Mouse (Mus musculus): ENCODE results near the gene Serpina1f.

Serpina1f gene

DNA sequence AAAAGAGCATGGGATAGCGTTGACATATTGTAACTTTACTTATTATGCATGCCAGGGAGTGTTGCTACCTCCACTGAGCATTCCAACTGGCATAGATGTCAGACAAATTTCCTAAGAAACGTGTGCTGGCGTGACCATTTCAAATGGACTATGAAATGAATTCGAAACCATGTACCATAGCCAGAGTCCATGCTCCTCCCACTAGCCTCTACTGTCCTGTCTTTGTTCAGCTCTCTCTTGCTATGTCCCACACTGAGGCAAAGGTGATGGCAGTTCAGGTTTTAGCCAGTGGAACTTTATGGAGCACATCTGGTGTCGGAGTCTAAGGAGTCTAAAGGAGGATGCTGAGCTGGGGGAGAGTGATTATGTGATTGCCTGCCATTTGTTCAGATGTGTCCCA, 35.3 kb downstream of the Serpina1f start:
- DNase-seq = no peak

GRCm38 (mm10) chr12:103659171-103659570, 36.2 kb downstream of the Serpina1f start:
- DNase-seq = no peak

DNA sequence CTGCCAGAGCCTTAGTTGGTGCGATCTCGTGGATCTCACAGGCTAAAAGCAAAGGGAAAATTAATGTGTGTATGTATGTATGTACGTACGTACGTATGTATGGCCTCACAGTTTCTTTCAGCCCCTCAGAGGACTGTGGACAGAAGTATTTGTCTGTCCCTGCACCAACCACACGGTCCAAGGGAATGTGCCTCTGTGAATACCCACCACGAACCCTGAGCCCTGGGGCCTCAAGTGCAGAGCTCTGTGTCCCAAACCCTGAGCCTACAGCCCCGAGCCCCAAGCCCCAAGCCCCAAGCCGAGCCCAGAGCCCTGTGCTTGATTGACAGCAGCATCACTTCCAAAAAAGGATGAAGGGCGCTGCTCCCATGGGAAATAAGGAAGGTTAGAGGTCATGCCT, 37.3 kb downstream of the Serpina1f start:
- DNase-seq = no peak

DNA sequence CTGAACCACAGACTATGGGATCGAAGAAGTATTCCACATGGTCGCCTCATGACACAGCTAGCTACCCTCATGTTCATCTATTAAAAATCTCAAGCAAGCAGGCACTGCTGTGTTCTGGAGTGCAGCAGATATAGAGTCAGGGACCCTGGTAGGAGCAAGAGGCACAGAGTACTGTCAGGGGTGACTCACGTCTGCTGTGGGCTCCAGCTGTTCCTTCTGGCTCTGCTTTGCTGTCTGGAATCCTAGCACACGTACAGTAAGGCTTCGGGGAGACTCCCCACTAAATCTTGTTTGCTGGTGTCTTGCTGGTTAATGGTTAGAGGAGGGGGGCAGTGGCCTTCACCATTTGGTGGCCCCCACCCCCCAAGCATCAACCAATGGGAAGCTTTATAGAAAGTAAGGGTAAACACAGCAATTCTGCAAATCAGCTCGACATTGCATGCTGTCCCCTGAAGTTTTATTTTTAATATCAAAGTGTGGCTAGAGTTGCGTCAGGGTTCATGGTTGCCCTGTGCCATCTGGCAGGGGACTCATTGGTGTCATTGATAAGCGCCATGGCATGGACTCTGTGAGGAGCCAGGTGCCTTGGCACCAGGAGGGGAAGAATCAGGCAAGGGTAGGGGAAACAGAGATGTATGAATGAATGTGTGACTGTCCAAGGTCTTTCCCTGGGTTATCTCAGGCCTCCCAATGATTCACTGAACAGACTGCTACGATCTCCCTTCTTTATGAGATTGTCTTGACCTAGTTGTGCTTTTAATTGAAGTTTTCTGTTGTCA, 38.3 kb downstream of the Serpina1f start, which contains the start of gene Serpina6:
Gene Serpina6 (minus strand): TSS at position 365 of the 779 bp plus-strand sequence.
- no peak for DNase-seq

GRCm38 (mm10) chr12:103655123-103656044, 39.9 kb downstream of the Serpina1f start:
- DNase-seq = no peak

GRCm38 (mm10) chr12:103653836-103654235, 41.5 kb downstream of the Serpina1f start:
- DNase-seq = no peak

- no peak for DNase-seq
Observed at GRCm38 (mm10) chr12:103646314-103646713, 49.0 kb downstream of the Serpina1f start.

GRCm38 (mm10) chr12:103644601-103645000, 50.7 kb downstream of the Serpina1f start:
- no peak for DNase-seq

DNA sequence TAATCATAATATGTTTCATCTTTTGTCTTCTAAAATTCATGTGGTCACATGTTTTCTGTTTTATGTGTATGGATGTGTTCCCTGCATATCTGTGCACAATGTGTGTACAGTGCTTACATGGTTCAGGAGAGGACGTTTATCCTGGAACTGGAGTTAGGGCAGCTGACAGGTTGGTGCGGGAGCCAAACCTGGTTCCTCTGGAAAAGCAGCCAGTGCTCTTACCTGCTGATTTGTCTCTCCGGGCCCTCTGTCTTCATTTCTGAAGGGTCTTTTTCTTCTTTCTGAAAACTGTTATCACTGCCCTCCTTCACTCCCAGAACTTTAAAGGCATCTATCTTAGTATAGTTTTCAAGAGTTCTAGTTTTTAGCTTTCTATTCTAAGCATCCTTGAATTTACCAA, 51.5 kb downstream of the Serpina1f start:
- no peak for DNase-seq

- peak; percentile 82 for DNase-seq
Observed at GRCm38 (mm10) chr12:103643336-103643735, 52.0 kb downstream of the Serpina1f start.
